Mouse (Mus musculus): ENCODE data around the gene Rpp21.

Gene Rpp21

DNA sequence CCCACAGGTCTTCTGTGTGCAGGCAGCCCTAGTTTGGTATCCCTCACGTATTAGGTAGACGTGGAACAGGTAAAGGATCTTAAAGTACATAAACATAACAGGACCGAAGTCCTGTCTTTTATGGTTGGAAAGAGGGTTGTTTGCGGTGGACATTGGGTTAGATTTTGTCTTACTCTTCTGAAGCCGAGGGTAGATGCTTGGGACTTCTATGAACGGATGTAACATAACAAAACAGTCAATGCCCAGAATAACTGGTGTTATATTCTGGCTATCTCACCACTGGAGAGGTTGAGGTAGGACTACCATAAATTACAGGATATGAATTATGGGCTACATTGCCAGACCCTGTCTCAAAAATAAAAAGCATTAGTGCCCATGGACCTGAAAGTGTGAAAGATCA lies at the start of gene Rpp21:
Gene Rpp21 (minus strand): TSS at position 101 of the 400 bp plus-strand sequence.
- 34% methylated on average over 6 of the region's 6 CpGs for WGBS

DNA sequence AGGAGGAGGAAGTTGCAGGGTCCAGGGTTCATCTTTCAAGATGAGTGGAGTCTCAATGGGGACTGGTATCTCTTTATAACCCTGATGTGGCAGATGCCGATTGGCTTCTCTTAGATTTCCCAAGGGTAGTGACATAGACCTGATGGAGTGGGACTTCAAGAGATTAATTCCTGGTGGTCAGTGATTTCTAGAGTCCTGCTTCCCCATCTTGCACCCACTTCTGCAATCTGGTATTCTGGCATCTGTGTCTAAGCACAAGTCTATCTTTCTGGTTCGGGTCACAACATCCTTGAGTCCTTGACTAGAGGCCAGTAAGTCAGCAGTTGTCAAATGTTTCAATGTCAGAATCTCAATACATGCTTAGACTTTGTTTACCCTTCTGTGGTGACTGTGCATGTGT lies 28.5 kb upstream of the Rpp21 start, which contains the start of gene H2-M10.2:
Gene H2-M10.2 (minus strand): TSS at position 101 of the 400 bp plus-strand sequence.
- 92% methylated on average over 2 of the region's 2 CpGs for WGBS

DNA sequence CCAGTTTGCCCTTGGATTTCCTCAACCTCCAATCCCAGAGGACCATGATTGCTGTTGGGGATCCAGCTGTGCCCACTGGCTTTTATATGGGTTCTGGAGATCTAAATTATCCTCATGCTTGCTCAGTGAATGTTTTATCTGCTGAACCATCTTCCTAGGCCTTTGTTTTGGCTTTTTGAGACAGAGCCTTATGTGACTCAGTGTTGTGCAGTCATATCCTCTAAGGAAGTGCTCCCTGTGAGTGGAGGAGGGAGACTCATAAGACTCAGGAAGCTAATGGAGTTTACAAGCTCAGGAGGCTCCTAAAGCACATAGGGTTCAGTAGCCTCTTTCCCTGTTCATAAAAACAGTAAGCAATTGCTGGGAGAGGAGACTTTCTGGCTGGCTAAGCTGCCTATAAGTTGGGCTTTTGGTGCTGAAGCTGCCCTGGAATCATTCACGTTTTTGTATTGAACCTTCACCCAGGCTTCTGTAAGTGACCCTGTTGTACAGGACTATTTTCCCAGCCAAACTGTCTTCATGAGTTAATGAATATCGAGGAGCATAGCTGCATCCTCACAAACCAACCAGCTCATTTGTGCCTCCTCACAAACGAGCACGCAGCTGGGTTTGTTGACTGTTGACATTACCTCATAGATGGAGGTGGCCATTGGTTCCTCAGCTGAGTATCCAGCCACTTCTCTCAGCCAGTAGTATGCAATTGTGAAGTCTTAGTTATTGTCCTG lies 23.8 kb upstream of the Rpp21 start:
- WGBS: 92% methylated on average over 4 of the region's 4 CpGs

DNA sequence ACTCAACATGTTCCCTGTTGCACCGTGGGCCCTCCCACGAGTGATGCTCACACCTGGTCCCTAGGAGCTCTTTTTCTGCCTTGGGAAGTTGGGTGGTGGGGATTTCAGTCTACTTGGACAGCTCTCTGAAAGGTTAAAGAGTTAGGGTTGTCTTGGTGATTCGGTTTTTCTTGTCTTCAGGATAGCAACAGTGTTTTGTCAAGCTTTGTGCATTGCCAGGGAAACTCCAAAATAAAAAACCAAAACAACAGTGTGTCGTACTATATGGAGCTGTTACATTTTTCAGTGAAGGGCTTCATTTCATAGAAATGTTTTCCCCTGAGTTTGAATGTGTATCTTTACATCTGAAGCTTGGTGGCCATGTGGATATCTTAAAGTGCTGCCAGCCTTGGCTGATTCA lies 16.9 kb upstream of the Rpp21 start:
- 63% methylated on average over 4 of the region's 4 CpGs for WGBS

DNA sequence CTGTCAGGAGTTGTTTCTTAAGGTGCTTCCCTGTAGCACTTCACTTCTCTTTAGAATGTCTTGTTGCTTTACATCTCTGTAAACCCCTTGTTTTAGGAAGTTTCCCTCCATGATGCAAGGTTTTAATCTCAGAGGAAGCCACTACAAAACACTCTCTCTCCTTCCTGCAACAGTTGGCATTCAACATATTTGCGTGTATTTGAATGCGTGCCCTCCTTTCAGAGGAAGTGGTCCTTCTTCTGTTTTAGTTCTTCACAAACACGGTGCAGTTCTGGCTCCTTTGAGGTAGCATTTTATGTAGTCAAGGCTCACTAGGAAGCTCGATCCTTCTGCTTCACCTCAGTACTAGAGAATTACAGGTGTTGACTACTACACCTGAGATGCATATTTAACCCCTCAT lies 15.9 kb upstream of the Rpp21 start:
- WGBS: 46% methylated on average over 4 of the region's 4 CpGs

DNA sequence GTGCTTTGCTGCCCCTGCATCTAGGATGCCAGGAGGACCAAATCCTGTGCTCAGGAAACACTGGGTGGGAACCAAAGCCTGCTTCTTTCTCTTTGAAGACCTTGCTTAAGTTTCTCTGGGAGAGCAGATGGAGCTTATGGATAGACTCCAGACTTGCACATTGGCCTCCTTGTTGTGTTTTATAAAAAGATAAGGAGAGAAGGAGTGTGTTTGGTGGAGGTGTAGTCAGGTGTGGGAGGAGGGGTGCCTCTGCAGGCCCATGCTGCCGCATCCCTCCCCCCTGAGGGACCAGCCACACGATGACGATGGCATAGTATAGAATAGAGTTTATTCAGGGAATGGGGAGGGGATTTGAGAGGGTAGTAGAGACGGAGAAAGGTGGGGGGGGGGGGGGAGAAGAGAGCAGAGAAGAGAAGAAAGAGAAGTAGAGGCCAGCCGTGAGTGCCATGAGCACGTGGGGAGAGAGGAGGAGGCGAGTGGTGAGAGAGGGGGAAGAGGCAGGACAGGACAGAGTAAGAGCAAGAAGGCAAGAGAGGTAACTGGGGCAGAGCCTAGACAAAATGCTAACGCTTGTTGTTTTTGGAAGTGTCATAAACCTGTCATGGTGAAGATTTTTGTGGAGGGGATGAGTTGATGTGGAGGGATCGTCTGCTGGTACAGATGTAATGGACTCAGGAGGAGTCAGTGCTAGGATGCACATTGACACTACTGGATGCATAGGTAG lies 14.9 kb upstream of the Rpp21 start:
- 49% methylated on average over 9 of the region's 9 CpGs for WGBS

DNA sequence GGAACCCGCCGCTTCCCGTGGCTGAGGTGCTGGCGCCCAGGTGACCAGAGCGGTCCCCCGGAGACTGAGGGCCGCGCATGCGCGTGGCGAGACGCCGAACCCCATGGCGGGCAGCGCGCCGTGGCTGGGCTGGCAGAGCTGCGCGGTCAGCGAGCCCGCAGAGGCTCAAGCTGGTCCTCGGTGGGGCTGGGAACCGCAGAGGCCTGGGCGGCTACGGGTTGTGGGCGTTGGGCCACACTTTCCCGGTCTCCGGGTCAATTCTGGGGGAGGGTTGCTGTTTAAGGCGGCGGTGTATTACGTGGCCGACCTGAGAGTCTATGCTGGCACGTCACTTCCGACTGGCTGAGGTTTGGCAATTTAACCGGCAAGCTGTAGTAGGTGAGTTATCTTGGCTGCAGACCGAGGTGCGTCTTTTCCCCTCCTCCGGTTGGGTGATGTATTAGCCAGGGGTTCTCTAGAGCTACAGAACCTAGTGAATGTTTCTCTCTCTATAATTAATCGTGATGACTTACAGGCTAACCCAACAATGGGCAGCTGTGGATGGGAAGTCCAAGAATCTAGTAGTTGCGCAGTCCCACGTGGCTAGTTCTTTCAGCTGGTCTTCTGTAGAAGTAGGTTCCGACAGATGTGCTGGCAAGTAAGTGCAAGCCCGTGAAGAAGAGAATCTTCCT lies 13.9 kb upstream of the Rpp21 start, which contains the start of gene Trim39:
Gene Trim39 (minus strand): TSS at position 662 of the 671 bp plus-strand sequence.
- WGBS: under 1% methylated on average over 43 of the region's 43 CpGs

DNA sequence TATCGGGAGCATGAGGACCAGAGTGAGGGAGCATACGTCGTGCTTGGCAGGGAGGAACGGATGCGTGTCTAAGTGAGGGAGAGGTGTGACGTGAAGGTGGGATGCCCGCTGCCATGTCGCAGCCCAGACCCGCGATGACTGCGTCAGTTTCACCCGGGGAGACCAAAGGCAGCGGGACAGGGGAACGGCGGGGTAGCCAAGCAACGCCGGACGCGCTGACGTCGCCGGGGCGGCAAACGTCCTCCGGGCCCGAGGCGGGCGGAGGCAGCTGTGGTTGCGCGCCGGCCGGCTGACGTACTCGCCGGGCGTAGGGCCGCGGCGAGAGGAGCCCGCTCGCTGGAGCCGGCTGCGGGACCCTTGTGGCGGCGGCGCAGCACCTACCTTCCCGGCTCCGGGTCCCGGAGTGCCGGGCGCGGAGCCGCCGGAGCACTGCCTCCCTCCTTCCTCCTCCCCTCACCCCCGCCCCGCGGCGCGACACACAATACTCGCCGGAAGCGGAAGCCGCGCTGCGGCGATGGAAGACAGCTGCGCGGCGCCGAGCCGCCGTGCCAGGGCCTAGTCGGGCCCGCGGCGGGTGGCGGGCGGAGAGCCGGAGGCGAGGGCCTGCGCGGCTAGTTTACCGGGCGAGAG lies 13.2 kb upstream of the Rpp21 start:
- WGBS: under 1% methylated on average over 83 of the region's 84 CpGs

DNA sequence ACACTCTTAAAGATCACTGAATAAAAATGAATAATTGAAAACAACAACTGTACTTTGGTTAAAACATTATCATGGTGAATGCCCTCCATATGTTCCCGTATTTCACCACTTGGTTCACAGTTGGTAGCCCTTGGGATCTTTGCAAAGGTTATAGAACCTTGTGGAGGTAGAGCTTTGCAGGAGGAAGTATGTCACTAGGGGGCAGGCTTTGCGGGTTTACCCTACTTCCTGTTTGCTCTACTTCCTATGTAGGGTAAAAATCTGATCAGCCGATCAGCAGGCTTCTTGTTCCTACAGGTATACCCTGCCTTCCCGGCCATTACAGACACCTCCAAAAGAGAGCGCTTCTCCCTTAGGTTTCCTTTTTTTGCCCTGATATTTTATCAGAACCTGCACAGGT lies 8.0 kb upstream of the Rpp21 start:
- 74% methylated on average over 5 of the region's 5 CpGs for WGBS

DNA sequence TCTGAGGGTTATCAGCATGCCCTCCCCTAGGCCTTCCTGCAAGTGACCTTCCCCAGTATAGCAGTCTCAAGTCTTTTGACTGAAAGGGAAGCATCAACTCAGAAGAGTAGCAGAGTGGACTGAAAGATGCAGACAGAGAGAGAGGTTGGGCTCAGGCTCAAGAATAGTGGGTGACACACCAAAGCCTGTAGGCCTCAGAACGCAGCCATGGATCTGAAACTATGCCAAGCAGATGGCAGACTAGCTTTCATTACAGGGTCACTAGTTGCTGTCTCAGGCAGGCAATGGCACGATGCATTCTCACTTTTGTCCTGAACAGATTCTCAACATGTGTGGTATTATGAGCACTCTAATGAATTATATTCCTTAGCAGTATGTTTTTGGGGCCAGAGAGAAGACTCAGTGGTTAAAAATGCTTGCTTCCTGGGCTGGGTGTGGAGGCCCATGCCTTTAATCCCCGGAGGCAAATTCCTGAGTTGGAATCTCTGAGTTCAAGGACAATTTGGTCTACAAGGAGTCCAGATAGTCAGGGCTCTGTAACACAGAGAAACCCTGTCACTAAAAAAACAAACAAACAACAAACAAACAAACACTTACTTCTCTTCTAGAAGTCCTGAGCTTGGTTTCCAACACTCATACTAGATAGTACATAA lies 6.5 kb upstream of the Rpp21 start:
- 62% methylated on average over 3 of the region's 3 CpGs for WGBS

DNA sequence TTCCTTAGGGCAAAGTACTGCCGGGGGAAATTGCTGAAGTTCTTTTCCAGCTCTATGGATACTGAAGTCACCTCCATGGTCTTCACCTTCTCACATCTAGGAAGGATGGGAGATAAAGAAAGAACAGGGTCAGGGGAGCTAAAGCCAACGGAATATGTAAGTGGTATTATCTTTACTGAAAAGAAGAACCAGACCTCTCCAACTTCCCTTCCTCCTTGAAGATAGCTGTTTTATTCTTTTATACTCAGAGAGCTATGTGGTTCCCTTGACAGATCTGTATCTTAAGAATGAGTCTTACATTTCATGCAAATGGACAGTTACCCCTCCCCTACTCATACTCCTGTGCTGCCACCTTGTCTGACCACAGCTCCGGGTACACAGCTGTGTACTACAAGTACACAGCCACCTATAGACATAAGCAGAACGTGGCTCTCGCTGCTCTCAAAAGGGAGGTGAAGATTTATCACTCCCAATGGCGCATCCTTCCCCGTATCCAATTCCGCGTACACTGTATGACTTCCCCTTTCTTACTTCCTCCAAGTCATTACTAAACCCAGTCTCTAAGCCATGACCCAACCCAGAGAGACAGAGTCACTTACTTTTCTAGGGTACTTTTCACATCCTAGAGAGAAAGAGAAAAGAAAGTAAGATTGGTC lies 3.8 kb upstream of the Rpp21 start:
- 92% methylated on average over 9 of the region's 9 CpGs for WGBS

DNA sequence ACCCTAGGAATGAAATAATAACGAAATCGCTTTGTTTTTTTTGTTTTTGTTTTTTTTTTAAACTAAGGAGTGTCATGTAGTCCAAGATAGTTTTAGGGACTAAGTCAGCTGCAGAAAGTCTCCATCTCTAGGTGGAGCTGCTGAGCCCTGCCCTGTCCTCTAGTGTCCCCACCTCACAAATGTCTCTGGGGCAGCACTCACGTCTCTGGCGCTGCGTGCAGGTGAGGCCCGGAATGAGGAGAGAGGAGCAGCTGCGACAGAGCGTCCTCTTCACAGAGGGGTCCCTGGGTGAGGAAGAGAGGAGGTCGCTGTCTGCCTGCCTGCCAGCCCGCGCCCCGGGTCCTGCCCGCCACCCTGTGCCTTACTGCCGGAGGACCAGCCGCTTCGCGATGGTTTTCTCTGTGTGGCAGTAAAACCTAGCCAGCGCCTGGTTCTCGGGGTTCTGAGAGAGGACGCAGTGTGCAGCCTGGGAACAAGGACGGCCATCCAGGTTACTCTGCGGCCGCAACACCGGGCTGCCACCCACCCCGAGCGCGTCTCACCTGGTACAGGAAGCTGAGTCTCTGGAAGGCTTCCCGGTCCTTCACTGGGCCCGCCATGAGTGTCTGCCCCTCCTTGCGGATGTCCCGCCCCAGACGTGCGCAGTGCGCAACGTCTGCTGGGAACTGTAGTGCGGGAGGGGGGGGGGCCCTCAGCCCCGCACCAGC lies 475 bp downstream of the Rpp21 start:
- 0% methylated on average over 37 of the region's 37 CpGs for WGBS

DNA sequence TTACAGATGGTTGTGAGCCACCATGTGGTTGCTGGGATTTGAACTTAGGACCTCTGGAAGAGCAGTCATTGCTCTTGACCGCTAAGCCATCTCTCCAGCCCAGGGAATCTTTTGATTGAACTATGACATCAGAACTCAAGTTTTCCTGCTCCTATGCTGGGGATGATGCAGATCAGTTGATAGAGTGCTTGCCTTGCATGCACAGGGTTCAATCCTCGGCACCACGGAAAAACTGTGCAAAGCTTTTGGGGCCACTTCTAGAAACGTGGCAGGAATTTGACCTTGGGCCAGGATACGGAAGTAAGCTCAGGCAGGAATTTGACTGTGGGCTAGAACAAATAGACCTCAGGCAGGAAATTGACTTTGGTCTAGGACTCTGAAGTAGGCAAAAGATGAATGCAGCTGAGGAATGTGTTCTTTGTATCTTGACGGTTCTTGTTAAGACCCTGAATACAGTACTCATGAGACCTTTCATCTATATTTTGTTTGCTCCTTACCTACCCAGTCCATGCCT lies 4.7 kb downstream of the Rpp21 start:
- 70% methylated on average over 6 of the region's 6 CpGs for WGBS

DNA sequence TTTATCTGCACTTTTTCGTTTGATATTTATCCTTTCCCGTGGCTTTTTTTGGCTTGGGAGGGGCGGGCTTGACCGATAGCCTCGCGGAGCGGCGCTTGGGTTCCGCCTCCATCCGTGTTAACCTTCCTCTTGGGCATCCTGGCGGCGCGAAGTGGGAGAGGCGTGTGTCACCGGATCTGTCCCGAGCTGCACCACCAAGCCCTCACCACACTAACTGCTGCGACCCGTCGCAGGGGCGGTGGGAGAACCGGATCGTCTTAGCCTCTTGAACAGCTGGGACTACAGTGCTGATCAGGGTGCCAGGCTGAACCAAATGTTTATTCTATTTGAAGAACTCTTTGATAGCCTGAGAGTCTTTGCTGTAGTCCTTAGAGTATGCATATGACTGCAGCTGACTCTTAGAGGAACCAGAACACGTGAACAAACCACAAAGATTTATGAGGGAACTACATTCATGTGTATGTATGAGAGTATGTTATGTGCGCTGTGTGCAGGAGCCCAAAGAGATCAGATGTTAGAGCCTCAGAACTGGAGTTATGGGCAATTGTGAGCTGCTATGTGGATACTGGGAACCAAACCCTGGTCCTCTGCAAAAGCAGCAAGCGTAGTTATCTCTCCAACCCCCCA lies 5.5 kb downstream of the Rpp21 start:
- 9% methylated on average over 25 of the region's 25 CpGs for WGBS

DNA sequence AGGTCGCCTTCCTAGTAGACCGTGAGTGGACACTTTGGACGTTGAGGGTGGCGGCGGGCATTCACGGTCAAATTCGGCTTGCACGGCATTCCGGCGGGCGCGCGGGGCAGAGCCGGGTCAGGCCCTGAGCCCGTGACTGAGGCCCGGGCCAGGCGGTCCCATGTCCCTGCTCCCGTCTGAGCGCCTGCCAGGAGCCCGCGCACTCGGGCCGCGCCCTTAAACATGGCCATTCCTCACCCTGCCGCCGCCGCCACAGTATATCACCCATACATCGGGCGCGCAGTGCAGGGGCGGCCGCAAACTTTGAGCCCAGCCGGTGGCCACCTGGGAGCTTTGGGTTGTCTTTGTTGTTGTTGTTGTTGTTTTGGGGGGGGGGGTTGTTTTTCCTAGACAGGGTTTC lies 9.0 kb downstream of the Rpp21 start:
- 36% methylated on average over 33 of the region's 33 CpGs for WGBS

DNA sequence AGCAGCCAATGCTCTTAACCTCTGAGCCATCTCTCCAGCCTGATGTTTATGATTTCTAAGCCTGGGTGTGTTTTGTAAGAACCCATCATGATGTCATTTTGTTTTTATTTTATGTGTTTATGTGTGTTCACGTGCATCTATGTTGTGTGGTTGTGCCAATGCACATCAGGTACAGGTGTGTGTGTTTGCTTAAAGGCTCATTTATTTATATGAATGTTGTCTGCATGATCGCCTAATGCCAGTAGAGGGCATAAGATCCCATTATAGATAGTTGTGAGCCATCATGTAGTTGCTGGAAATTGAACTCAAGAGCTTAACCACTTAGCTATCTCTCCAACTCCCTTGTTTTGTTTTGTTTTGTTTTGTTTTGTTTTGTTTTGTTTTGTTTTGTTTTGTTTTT lies 12.1 kb downstream of the Rpp21 start:
- 82% methylated on average over 2 of the region's 2 CpGs for WGBS

DNA sequence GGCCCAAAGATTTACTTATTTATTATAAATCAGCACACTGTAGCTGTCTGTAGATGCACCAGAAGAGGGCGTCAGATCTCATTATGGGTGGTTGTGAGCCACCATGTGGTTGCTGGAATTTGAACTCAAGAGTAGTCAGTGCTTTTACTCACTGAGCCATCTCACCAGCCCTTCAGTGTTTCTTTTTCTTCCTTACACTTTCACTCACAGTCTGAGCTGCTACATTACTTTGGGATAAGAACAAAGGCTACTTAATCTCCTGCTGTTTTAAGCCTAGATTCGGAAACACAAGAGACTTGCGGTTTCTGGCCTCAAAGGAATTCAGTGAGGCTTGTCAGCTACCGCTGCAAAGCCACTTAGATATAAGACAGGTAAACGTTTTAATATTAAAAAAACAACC lies 13.8 kb downstream of the Rpp21 start:
- WGBS: 17% methylated on average over 5 of the region's 5 CpGs

DNA sequence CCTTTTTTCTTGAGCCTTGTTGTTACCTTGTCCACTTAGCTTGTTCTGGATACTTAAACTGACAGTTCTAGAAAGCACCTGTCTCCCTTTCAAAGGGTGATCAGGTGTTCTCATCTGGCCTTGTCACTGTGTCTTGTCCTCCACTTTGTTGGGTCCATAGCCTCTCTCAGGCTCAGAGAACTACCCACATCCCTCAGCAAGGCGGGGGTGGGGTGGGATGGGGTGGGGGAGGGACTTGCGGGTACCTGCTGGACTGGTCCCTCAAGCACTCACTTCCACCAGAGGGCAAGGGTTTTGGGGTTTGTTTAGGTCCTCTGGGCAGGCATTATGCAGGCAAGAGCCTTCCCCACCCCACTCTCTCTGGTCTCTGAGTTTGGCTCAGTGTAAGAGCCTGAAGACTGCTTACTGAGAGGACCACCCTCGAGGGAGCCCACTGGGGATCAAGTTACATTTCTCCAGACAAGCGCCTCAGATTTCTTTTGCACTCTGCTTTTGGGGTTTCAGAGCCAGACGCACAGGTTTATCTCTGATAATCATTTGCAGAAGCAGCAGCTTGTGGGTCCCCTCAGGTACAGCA lies 17.1 kb downstream of the Rpp21 start:
- WGBS: 21% methylated on average over 5 of the region's 5 CpGs

DNA sequence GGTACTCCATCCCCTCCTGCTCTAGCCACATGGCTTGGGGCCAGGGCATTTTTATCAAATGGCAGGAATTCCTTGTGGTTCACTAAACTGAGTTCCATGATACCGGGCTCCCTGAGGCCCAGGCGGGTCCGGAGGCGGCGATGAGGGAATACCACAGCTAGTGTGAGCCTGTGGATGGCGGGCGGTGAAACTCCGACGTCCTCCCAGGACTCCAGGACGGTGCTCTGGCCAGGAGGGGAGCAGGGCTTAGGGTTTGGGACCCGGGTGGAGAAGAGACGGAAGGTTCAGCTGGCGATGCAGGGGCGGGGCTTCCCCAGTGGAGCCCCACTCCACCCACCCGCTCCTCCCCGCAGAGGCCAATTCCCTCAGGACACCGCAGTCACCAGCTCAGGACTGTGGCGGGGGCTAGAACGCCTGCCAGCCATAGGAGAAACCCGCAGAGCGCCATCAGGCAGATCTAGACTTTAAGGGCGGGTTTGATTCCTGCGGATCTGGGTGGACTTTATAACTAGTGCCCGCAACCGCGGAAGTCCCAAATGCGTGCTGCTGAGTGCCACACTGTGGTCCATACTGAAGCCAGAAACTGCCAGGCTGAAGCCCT lies 20.4 kb downstream of the Rpp21 start:
- WGBS: 3% methylated on average over 27 of the region's 27 CpGs
